Mouse (Mus musculus) heart, embryonic 11.5 days (tissue): ENCODE measurements around the gene Gch1. TPM values are rescaled to one million over a fixed set of nuclear protein-coding genes. Genes with fewer than 3 reads are reported as not detected.

Experiments
- ATAC-seq: fragments of 200-750 bp; cut with Nextera tagmentation; replicated peaks from 2 replicates; pipeline ENCODE4 v1.8.0; 2017; ENCODE audit warnings: moderate library complexity; ENCODE audit not compliant: insufficient number of reproducible peaks, low FRiP score, low TSS enrichment
- H3K27ac ChIP-seq: fragments of 300-500 bp; sonication (generic); 2 replicates; pipeline ENCODE4 v1.5.1; 2014; ENCODE audit warnings: mild to moderate bottlenecking, low read depth, low read length
- H3K27me3 ChIP-seq: fragments of 300-500 bp; sonication (generic); 2 replicates; pipeline ENCODE4 v1.6.1; 2014; ENCODE audit warnings: mild to moderate bottlenecking, low read length, mixed read lengths; ENCODE audit not compliant: control insufficient read depth, insufficient read depth
- H3K36me3 ChIP-seq: fragments of 300-500 bp; sonication (generic); 2 replicates; pipeline ENCODE4 v1.6.1; 2014; ENCODE audit warnings: mild to moderate bottlenecking, low read length, moderate library complexity, mixed read lengths; ENCODE audit not compliant: control insufficient read depth, insufficient read depth
- H3K4me1 ChIP-seq: fragments of 300-500 bp; sonication (generic); 2 replicates; pipeline ENCODE4 v1.6.1; 2014; ENCODE audit warnings: low read length; ENCODE audit not compliant: control insufficient read depth, insufficient read depth
- H3K4me2 ChIP-seq: fragments of 300-500 bp; sonication (generic); 2 replicates; pipeline ENCODE4 v1.6.1; 2014; ENCODE audit warnings: mild to moderate bottlenecking, moderate library complexity
- H3K4me3 ChIP-seq: fragments of 300-500 bp; sonication (generic); 2 replicates; pipeline ENCODE4 v1.5.1; 2014; ENCODE audit warnings: low read depth, low read length
- H3K9ac ChIP-seq: fragments of 300-500 bp; sonication (generic); 2 replicates; pipeline ENCODE4 v1.6.1; 2014; ENCODE audit warnings: mild to moderate bottlenecking, low read depth, low read length, moderate library complexity
- H3K9me3 ChIP-seq: fragments of 300-500 bp; sonication (generic); replicated peaks from 2 replicates; pipeline ENCODE4 v1.6.1; 2016; ENCODE audit warnings: low read length; ENCODE audit not compliant: control insufficient read depth
- WGBS: fragments of 180-500 bp; shearing (Covaris S2); extraction: QIAGEN DNeasy Blood & Tissue Kit; methylation state at CpG from one replicate; pipeline ENCODE4 v1.1.7; 2014; ENCODE audit not compliant: insufficient replicate concordance; 5-methylcytosine and 5-hydroxymethylcytosine counted together
- polyA plus RNA-seq: library from polyadenylated mRNA; unstranded; fragments of >200 nt; fragmentation: Nextera tagmentation; extraction: Ambion mirVana; gene quantifications from 2 replicates; pipeline ENCODE4 v1.2.1, GENCODE M21; 2014

Gene Gch1
- polyA plus RNA-seq, 1 experiment from 2014 or later: 7.5 TPM

- no peak overlapping the region for H3K4me2 ChIP-seq
- 50% methylated on average over 5 of the region's 5 CpGs for WGBS
- H3K27ac ChIP-seq: no peak overlapping the region
- H3K4me1 ChIP-seq: peaks cover 7% of the 10 kb centered on the region; the same call in 1 of the 2 replicates
- no peak overlapping the region for H3K9ac ChIP-seq
- no peaks in the 10 kb centered on the region for H3K36me3 ChIP-seq
- H3K4me3 ChIP-seq: no peak overlapping the region
- ATAC-seq: no peak
- peaks cover 10% of the 10 kb centered on the region; the same call in 1 of the 2 replicates for H3K27me3 ChIP-seq
- H3K9me3 ChIP-seq: no peaks in the 10 kb centered on the region
Measured at GRCm38 (mm10) chr14:47191861-47192260, 2.6 kb upstream of the Gch1 start.

GRCm38 (mm10) chr14:47190626-47191025 is 1.4 kb upstream of the Gch1 start:
- no peak for ATAC-seq
- H3K27me3 ChIP-seq: peaks cover 10% of the 10 kb centered on the region
- no peak overlapping the region for H3K4me3 ChIP-seq
- no peak overlapping the region for H3K4me2 ChIP-seq
- H3K4me1 ChIP-seq: peaks cover 7% of the 10 kb centered on the region; the same call in 1 of the 2 replicates
- no peak overlapping the region for H3K9ac ChIP-seq
- 68% methylated on average over 4 of the region's 4 CpGs for WGBS
- no peak overlapping the region for H3K27ac ChIP-seq
- no peaks in the 10 kb centered on the region for H3K9me3 ChIP-seq
- H3K36me3 ChIP-seq: no peaks in the 10 kb centered on the region

DNA sequence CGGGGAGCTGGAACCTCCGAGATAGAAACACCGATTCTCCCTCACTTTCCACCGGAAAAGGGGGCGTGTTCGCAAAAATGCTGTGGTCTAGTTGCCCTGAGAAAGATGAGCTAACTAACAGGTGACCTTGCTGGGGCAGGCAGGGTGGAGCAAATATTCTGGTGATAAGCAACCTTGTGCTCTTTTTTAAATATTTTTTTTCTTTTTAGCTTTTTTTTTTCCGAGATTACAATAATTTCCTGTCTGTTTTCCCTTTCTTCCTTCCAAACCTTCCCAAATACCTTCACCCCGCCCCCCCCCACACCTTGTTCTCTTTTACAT is 382 bp upstream of the Gch1 start:
- peaks cover 7% of the 10 kb centered on the region; the same call in 1 of the 2 replicates for H3K4me1 ChIP-seq
- H3K9me3 ChIP-seq: no peaks in the 10 kb centered on the region
- peak overlapping the region; percentile 78 for H3K4me3 ChIP-seq
- peak; percentile 43; the same call in 1 of the 2 replicates for ATAC-seq
- H3K9ac ChIP-seq: peak overlapping the region; percentile 79; the same call in 1 of the 2 replicates
- 11% methylated on average over 8 of the region's 8 CpGs for WGBS
- H3K36me3 ChIP-seq: no peaks in the 10 kb centered on the region
- H3K27ac ChIP-seq: peak overlapping the region; percentile 50; the same call in 1 of the 2 replicates
- H3K27me3 ChIP-seq: peaks cover 10% of the 10 kb centered on the region
- peak overlapping the region; percentile 99 for H3K4me2 ChIP-seq

- 0 out of 2 replicates have a peak, but pooled peaks cover 3% of the 10 kb centered on the region for H3K9me3 ChIP-seq
- H3K36me3 ChIP-seq: no peaks in the 10 kb centered on the region
- peaks cover 10% of the 10 kb centered on the region for H3K27me3 ChIP-seq
- H3K27ac ChIP-seq: no peak overlapping the region
- H3K4me2 ChIP-seq: peak overlapping the region; percentile 99
- peaks cover 7% of the 10 kb centered on the region; the same call in 1 of the 2 replicates for H3K4me1 ChIP-seq
- WGBS: 2% methylated on average over 16 of the region's 16 CpGs
- H3K9ac ChIP-seq: peak overlapping the region; percentile 79
- ATAC-seq: no peak
- peak overlapping the region; percentile 78 for H3K4me3 ChIP-seq
Measured at GRCm38 (mm10) chr14:47188475-47188847, 752 bp downstream of the Gch1 start.

- peak overlapping the region; percentile 34; the same call in 1 of the 2 replicates for H3K9ac ChIP-seq
- peak overlapping the region; percentile 99 for H3K4me2 ChIP-seq
- H3K27ac ChIP-seq: no peak overlapping the region
- no peaks in the 10 kb centered on the region for H3K36me3 ChIP-seq
- 36% methylated on average over 12 of the region's 12 CpGs for WGBS
- peak overlapping the region; percentile 78 for H3K4me3 ChIP-seq
- peaks cover 7% of the 10 kb centered on the region; the same call in 1 of the 2 replicates for H3K4me1 ChIP-seq
- peaks cover 10% of the 10 kb centered on the region for H3K27me3 ChIP-seq
- H3K9me3 ChIP-seq: 0 out of 2 replicates have a peak, but pooled peaks cover 3% of the 10 kb centered on the region
- no peak for ATAC-seq
Measured at GRCm38 (mm10) chr14:47187666-47188360, 1.4 kb downstream of the Gch1 start.

DNA sequence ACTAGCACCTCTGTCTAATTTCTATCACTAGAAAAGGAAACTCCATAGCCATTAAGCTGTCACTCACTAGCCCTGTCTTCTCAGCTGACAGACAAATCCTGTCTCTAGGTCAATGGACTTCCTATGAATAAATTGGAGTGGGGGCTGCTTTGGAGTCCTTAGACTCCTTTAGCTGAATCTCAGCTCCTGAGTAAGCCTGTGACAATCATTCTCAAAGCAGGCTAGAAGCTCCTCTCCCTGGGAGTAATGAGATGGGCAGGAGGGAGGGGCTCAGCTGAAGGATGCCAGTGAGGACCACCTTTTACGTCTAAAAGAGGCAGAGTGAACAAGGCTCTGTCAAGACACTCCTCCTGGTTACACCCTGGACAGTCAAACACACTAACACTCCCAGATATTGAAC is 2.0 kb downstream of the Gch1 start:
- Histone ChIP-seq H3K9ac (no peak overlapping the region), H3K9me3 (0 out of 2 replicates have a peak, but pooled peaks cover 3% of the 10 kb centered on the region), H3K27me3 (peaks cover 10% of the 10 kb centered on the region), H3K4me3 (no peak overlapping the region), H3K36me3 (no peaks in the 10 kb centered on the region), H3K27ac (no peak overlapping the region), H3K4me2 (peak overlapping the region; percentile 27; the same call in 1 of the 2 replicates), H3K4me1 (peaks cover 7% of the 10 kb centered on the region; the same call in 1 of the 2 replicates)
- ATAC-seq: no peak
- 36% methylated on average over 1 of the region's 1 CpGs for WGBS

- Histone ChIP-seq H3K9ac (no peak overlapping the region), H3K27me3 (peaks cover 10% of the 10 kb centered on the region), H3K4me3 (no peak overlapping the region), H3K9me3 (0 out of 2 replicates have a peak, but pooled peaks cover 3% of the 10 kb centered on the region), H3K27ac (no peak overlapping the region), H3K4me1 (peaks cover 7% of the 10 kb centered on the region; the same call in 1 of the 2 replicates), H3K36me3 (no peaks in the 10 kb centered on the region), H3K4me2 (no peak overlapping the region)
- no peak for ATAC-seq
- WGBS: 84% methylated on average over 2 of the region's 2 CpGs
Measured at GRCm38 (mm10) chr14:47186561-47186960, 2.7 kb downstream of the Gch1 start.

- no peak overlapping the region for H3K27ac ChIP-seq
- 0 out of 2 replicates have a peak, but pooled peaks cover 3% of the 10 kb centered on the region for H3K9me3 ChIP-seq
- no peak overlapping the region for H3K9ac ChIP-seq
- no peaks in the 10 kb centered on the region; the same call in 1 of the 2 replicates for H3K27me3 ChIP-seq
- H3K4me1 ChIP-seq: no peaks in the 10 kb centered on the region
- ATAC-seq: no peak
- no peaks in the 10 kb centered on the region for H3K36me3 ChIP-seq
- H3K4me2 ChIP-seq: no peak overlapping the region
- no peak overlapping the region for H3K4me3 ChIP-seq
- 56% methylated on average over 11 of the region's 11 CpGs for WGBS
Measured at GRCm38 (mm10) chr14:47181497-47182290, 7.5 kb downstream of the Gch1 start.
